Mouse (Mus musculus): Measurements from ENCODE around the gene Gnao1. TPM values are rescaled to one million over a fixed set of nuclear protein-coding genes. Genes with fewer than 3 reads are reported as not detected.

Gnao1 gene
- polyA plus RNA-seq, 2 experiments: 0.14 to 0.37 TPM

- DNase-seq (ENCODE audit: low read depth in 3 of 3, low spot score in 3 of 3) (no peak), ATAC-seq (ENCODE audit: insufficient read depth) (no peak)
- H3K36me3 ChIP-seq (replicated peaks; ENCODE audit: control insufficient read depth, insufficient read depth, low read depth): no peaks in the 10 kb centered on the region
- WGBS (ENCODE audit: insufficient replicate concordance): 31% methylated on average over 12 of the region's 12 CpGs
- no peaks in the 10 kb centered on the region for H3K9me3 ChIP-seq (ENCODE audit: control insufficient read depth, low read length)
- H3K9ac ChIP-seq (replicated peaks): no peak overlapping the region
- H3K4me1 ChIP-seq (replicated peaks; ENCODE audit: control insufficient read depth in 2 of 2, insufficient read depth in 2 of 2, low read length in 1 of 2): peaks cover 0 to 4% of the 10 kb centered on the region in 2 experiments; a peak in 1 of 4 replicates
- no peaks in the 10 kb centered on the region for H3K27me3 ChIP-seq (ENCODE audit: control insufficient read depth, insufficient read depth, low read length)
- no peak overlapping the region for H3K4me3 ChIP-seq (ENCODE audit: insufficient read depth in 1 of 2, low read depth in 2 of 2, low read length in 2 of 2)
- no peak overlapping the region for H3K27ac ChIP-seq
- no peak overlapping the region for H3K4me2 ChIP-seq (ENCODE audit: low read depth)
- TF ChIP-seq EP300 (IDR thresholded peaks at IDR 0.05; ENCODE audit: low read depth) (no peak), CTCF (IDR thresholded peaks at IDR 0.05; ENCODE audit: low read depth) (peak; percentile 30; the same call in 1 of the 2 replicates)
These were observed 34.2 kb downstream of the Gnao1 start for GRCm38 (mm10) chr8:93843858-93844502.

DNA sequence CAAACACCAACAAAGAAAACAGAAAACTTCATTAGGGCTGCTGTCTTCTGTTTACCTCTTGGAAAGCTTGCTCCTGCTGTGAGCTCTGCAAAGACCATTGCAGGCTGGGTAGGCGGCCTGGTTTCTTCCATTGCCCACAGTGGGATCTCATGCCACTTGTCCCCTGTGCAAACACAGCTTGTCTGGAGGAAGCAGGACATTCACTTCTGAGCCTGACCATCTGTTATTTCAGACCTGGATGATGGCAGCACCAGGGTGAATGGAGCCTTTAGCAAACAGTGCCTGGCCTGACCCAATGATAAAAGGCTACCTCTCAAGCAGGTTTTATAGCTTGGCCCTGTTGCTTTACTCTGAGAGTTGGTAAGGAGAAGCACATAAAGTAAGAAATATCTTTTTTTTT, 35.4 kb downstream of the Gnao1 start:
- Histone ChIP-seq H3K9me3 (ENCODE audit: control insufficient read depth, low read length) (no peaks in the 10 kb centered on the region), H3K27me3 (ENCODE audit: control insufficient read depth, insufficient read depth, low read length) (no peaks in the 10 kb centered on the region), H3K4me3 (ENCODE audit: insufficient read depth in 1 of 2, low read depth in 2 of 2, low read length in 2 of 2) (no peak overlapping the region), H3K9ac (replicated peaks) (no peak overlapping the region), H3K4me2 (ENCODE audit: low read depth) (no peak overlapping the region), H3K4me1 (replicated peaks; ENCODE audit: control insufficient read depth in 2 of 2, insufficient read depth in 2 of 2, low read length in 1 of 2) (peaks cover 0 to 4% of the 10 kb centered on the region in 2 experiments; a peak in 2 of 4 replicates), H3K36me3 (replicated peaks; ENCODE audit: control insufficient read depth, insufficient read depth, low read depth) (no peaks in the 10 kb centered on the region), H3K27ac (no peak overlapping the region)
- no peak for ATAC-seq (ENCODE audit: insufficient read depth)
- no peak for DNase-seq (ENCODE audit: low read depth in 3 of 3, low spot score in 3 of 3)
- TF ChIP-seq EP300 (IDR thresholded peaks at IDR 0.05; ENCODE audit: low read depth) (no peak), CTCF (IDR thresholded peaks at IDR 0.05; ENCODE audit: low read depth) (no peak)
- WGBS (ENCODE audit: insufficient replicate concordance): 47% methylated on average over 1 of the region's 1 CpGs

DNA sequence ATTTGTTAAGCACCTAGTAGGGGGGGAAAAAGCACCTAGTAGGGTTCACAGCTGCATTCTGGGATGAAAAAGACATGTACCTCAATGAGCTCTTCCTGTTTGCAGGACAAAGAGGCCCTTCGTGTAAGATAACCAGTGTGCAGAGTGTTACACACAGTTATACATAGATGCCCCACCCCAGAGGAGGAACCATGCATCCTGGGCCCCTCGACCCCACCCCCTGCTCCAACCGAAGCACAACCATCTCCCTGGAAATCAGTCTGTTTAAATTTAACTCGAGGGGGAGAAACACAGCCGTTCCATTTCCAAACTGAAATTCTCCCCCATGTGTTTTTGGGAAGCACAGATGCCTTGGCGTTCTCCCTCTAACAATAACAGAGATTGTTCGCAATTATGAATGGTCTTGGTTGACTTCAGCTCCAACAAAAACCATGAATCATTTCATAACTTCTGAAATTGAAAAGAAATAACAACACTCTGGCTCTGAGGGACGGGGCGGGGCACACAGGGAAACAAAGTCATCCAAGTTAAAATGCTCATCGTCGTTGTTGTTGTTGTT, 42.4 kb downstream of the Gnao1 start:
- Histone ChIP-seq H3K36me3 (replicated peaks; ENCODE audit: control insufficient read depth, insufficient read depth, low read depth) (no peaks in the 10 kb centered on the region), H3K27me3 (ENCODE audit: control insufficient read depth, insufficient read depth, low read length) (no peaks in the 10 kb centered on the region), H3K4me3 (ENCODE audit: insufficient read depth in 1 of 2, low read depth in 2 of 2, low read length in 2 of 2) (no peak overlapping the region), H3K9me3 (ENCODE audit: control insufficient read depth, low read length) (no peaks in the 10 kb centered on the region), H3K9ac (replicated peaks) (no peak overlapping the region), H3K27ac (no peak overlapping the region), H3K4me2 (ENCODE audit: low read depth) (no peak overlapping the region), H3K4me1 (replicated peaks; ENCODE audit: control insufficient read depth in 2 of 2, insufficient read depth in 2 of 2, low read length in 1 of 2) (no peaks in the 10 kb centered on the region; a peak in 1 of 4 replicates)
- 51% methylated on average over 11 of the region's 11 CpGs for WGBS (ENCODE audit: insufficient replicate concordance)
- ATAC-seq (ENCODE audit: insufficient read depth): no peak
- DNase-seq (ENCODE audit: low read depth in 3 of 3, low spot score in 3 of 3): no peak
- TF ChIP-seq CTCF (IDR thresholded peaks at IDR 0.05; ENCODE audit: low read depth) (no peak), EP300 (IDR thresholded peaks at IDR 0.05; ENCODE audit: low read depth) (no peak)

- WGBS (ENCODE audit: insufficient replicate concordance): 57% methylated on average over 9 of the region's 9 CpGs
- no peaks in the 10 kb centered on the region for H3K9me3 ChIP-seq (ENCODE audit: control insufficient read depth, low read length)
- H3K36me3 ChIP-seq (replicated peaks; ENCODE audit: control insufficient read depth, insufficient read depth, low read depth): no peaks in the 10 kb centered on the region
- H3K27me3 ChIP-seq (ENCODE audit: control insufficient read depth, insufficient read depth, low read length): no peaks in the 10 kb centered on the region
- no peak overlapping the region for H3K4me3 ChIP-seq (ENCODE audit: insufficient read depth in 1 of 2, low read depth in 2 of 2, low read length in 2 of 2)
- H3K4me1 ChIP-seq (replicated peaks; ENCODE audit: control insufficient read depth in 2 of 2, insufficient read depth in 2 of 2, low read length in 1 of 2): no peaks in the 10 kb centered on the region; a peak in 1 of 4 replicates
- TF ChIP-seq CTCF (IDR thresholded peaks at IDR 0.05; ENCODE audit: low read depth): no peak
- H3K9ac ChIP-seq (replicated peaks): no peak overlapping the region
- no peak for ATAC-seq (ENCODE audit: insufficient read depth)
- H3K27ac ChIP-seq: no peak overlapping the region
- DNase-seq (ENCODE audit: low read depth in 3 of 3, low spot score in 3 of 3): no peak
- H3K4me2 ChIP-seq (ENCODE audit: low read depth): no peak overlapping the region
These were observed 43.2 kb downstream of the Gnao1 start for GRCm38 (mm10) chr8:93852851-93853461.

DNA sequence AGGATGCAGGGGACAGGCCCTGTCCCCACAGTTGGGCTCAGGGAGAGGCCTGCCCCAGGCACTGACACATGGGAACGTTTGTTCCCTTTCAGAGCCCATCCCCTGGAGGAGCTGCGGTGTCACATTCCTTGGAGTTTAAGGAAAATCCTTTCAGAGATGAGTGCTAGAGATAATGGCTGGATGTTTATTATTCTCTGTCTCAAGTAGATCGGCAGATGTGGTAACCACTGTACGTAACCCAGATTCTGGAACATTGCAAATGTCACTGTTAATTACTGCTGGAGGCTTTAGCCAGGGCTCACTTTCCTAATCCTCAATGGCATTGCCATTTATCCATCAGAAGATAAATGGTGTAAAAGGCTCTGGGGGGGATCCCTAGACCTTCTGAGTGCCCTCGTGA, 44.9 kb downstream of the Gnao1 start:
- no peak overlapping the region for H3K9ac ChIP-seq (replicated peaks)
- no peak overlapping the region for H3K4me3 ChIP-seq (ENCODE audit: insufficient read depth in 1 of 2, low read depth in 2 of 2, low read length in 2 of 2)
- ATAC-seq (ENCODE audit: insufficient read depth): no peak
- no peaks in the 10 kb centered on the region for H3K36me3 ChIP-seq (replicated peaks; ENCODE audit: control insufficient read depth, insufficient read depth, low read depth)
- H3K4me2 ChIP-seq (ENCODE audit: low read depth): no peak overlapping the region
- no peak overlapping the region for H3K27ac ChIP-seq
- H3K9me3 ChIP-seq (ENCODE audit: control insufficient read depth, low read length): no peaks in the 10 kb centered on the region
- no peaks in the 10 kb centered on the region; a peak in 1 of 4 replicates for H3K4me1 ChIP-seq (replicated peaks; ENCODE audit: control insufficient read depth in 2 of 2, insufficient read depth in 2 of 2, low read length in 1 of 2)
- TF ChIP-seq EP300 (IDR thresholded peaks at IDR 0.05; ENCODE audit: low read depth) (no peak), CTCF (IDR thresholded peaks at IDR 0.05; ENCODE audit: low read depth) (no peak)
- WGBS (ENCODE audit: insufficient replicate concordance): 40% methylated on average over 5 of the region's 5 CpGs
- no peak for DNase-seq (ENCODE audit: low read depth in 3 of 3, low spot score in 3 of 3)
- no peaks in the 10 kb centered on the region for H3K27me3 ChIP-seq (ENCODE audit: control insufficient read depth, insufficient read depth, low read length)
